Mouse (Mus musculus) neural tube, postnatal 0 days (tissue): ENCODE data around the gene Lipc. TPM values are rescaled to one million over a fixed set of nuclear protein-coding genes. Genes with fewer than 3 reads are reported as not detected.

Source experiments
- microRNA-seq: library from miRNA; unstranded; fragments of <30 nt; microRNA quantifications from one replicate; pipeline ENCODE4, GENCODE M21; 2016
- polyA plus RNA-seq: library from polyadenylated mRNA; unstranded; fragments of >200 nt; fragmentation: Nextera tagmentation; extraction: Ambion mirVana; gene quantifications from 2 replicates; pipeline ENCODE4 v1.2.1, GENCODE M21; 2015

Gene Lipc
- 0.17 TPM in 1 of 2 replicates, not detected in the other for polyA plus RNA-seq

DNA sequence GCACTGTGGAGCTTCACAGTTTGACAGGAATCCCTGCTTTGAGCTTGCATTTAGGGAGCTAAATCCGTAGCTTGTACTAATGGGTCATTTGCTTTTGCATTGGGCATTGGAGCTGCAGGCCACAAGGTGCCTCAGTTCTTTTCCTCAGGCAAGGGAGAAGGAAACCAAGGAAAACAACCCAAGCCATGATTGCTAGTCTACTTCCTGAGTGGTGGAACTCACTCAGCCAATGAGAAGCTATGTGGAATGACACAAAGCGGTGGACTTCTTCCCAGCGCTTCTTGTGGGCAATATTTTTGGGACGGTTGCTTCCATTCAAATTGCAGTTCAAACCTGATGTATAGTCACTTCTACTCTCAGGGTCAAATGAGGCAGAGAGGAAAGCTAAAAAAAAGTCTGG lies at the start of gene Lipc:
TSS of gene Lipc (minus strand) at position 101 of the 400 bp plus-strand sequence.

Small RNA genes within 50 kb of the gene (microRNA-seq; reads per million reads assigned to microRNA genes)
- gene Gm25149: not detected

Other genes with a start within 250 kb of the Lipc start
- 3.0 and 3.5 TPM in 2 replicates for gene Aqp9, start 216.5 kb upstream of the Lipc start, polyA plus RNA-seq